Mouse (Mus musculus) limb, embryonic 13.5 days (tissue): ENCODE results near the gene Rbms3. TPM values are rescaled to one million over a fixed set of nuclear protein-coding genes. Genes with fewer than 3 reads are reported as not detected.

ENCODE experiments used
- ATAC-seq: fragments of 200-750 bp; cut with Nextera tagmentation; 2 replicates; pipeline ENCODE4 v1.8.0; 2017; ENCODE audit warnings: low read depth, moderate number of reproducible peaks, moderate TSS enrichment; ENCODE audit not compliant: low FRiP score
- H3K27ac ChIP-seq: fragments of 300-500 bp; sonication (generic); 2 replicates; pipeline ENCODE4 v1.5.1; 2015; ENCODE audit warnings: inconsistent platforms, mild to moderate bottlenecking, moderate library complexity
- H3K27me3 ChIP-seq: fragments of 300-500 bp; sonication (generic); 2 replicates; pipeline ENCODE4 v1.6.1; 2015; ENCODE audit warnings: mild to moderate bottlenecking, inconsistent platforms
- H3K36me3 ChIP-seq: fragments of 300-500 bp; sonication (generic); 2 replicates; pipeline ENCODE4 v1.6.1; 2015; ENCODE audit warnings: inconsistent platforms, mild to moderate bottlenecking, moderate library complexity
- H3K4me1 ChIP-seq: fragments of 300-500 bp; sonication (generic); 2 replicates; pipeline ENCODE4 v1.6.1; 2015; ENCODE audit warnings: inconsistent platforms
- H3K4me2 ChIP-seq: fragments of 300-500 bp; sonication (generic); replicated peaks from 2 replicates; pipeline ENCODE4 v1.6.1; 2015; ENCODE audit warnings: inconsistent platforms, mild to moderate bottlenecking, moderate library complexity
- H3K4me3 ChIP-seq: fragments of 300-500 bp; sonication (generic); 2 replicates; pipeline ENCODE4 v1.5.1; 2015; ENCODE audit warnings: moderate library complexity, mild to moderate bottlenecking, inconsistent platforms
- H3K9ac ChIP-seq: fragments of 300-500 bp; sonication (generic); 2 replicates; pipeline ENCODE4 v1.6.1; 2015; ENCODE audit warnings: mild to moderate bottlenecking, inconsistent platforms
- H3K9me3 ChIP-seq: fragments of 300-500 bp; sonication (generic); 2 replicates; pipeline ENCODE4 v1.6.1; 2016; ENCODE audit warnings: inconsistent platforms
- WGBS: fragments of 180-500 bp; shearing (Covaris S2); methylation state at CpG from one replicate; pipeline ENCODE4 v1.1.7; 2015; 5-methylcytosine and 5-hydroxymethylcytosine counted together
- polyA plus RNA-seq: library from polyadenylated mRNA; unstranded; fragments of >200 nt; fragmentation: Nextera tagmentation; extraction: Ambion mirVana; gene quantifications from 2 replicates; pipeline ENCODE4 v1.2.1, GENCODE M21; 2015

Rbms3 gene
- polyA plus RNA-seq, 1 experiment from 2014 or later = 101 TPM

GRCm38 (mm10) chr9:116649955-116650354 lies 979.8 kb downstream of the Rbms3 start:
- ATAC-seq = no peak
- 36% methylated on average over 4 of the region's 4 CpGs for WGBS
- H3K27me3 ChIP-seq = no peaks in the 10 kb centered on the region

GRCm38 (mm10) chr9:116649086-116649792 lies 980.5 kb downstream of the Rbms3 start:
- WGBS = 31% methylated on average over 9 of the region's 9 CpGs
- no peak overlapping the region for H3K4me2 ChIP-seq
- no peak for ATAC-seq
- H3K27me3 ChIP-seq = no peaks in the 10 kb centered on the region
- H3K27ac ChIP-seq = no peak overlapping the region
- H3K4me1 ChIP-seq = no peaks in the 10 kb centered on the region; the same call in 1 of the 2 replicates
- H3K4me3 ChIP-seq = no peak overlapping the region
- no peak overlapping the region for H3K9ac ChIP-seq
- H3K9me3 ChIP-seq = no peaks in the 10 kb centered on the region
- H3K36me3 ChIP-seq = no peaks in the 10 kb centered on the region

More at GRCm38 (mm10) chr9:116649955-116650354, 979.8 kb downstream of the Rbms3 start:
- H3K9me3 ChIP-seq = no peaks in the 10 kb centered on the region
- no peak overlapping the region for H3K27ac ChIP-seq
- no peak overlapping the region for H3K4me2 ChIP-seq
- no peak overlapping the region for H3K4me3 ChIP-seq
- H3K9ac ChIP-seq = no peak overlapping the region
- no peaks in the 10 kb centered on the region; the same call in 1 of the 2 replicates for H3K4me1 ChIP-seq
- no peaks in the 10 kb centered on the region for H3K36me3 ChIP-seq

- H3K4me1 ChIP-seq = peaks cover 8% of the 10 kb centered on the region
- H3K4me3 ChIP-seq = no peak overlapping the region
- peaks cover 5% of the 10 kb centered on the region; the same call in 1 of the 2 replicates for H3K9me3 ChIP-seq
- no peak for ATAC-seq
- peaks cover 10% of the 10 kb centered on the region; the same call in 1 of the 2 replicates for H3K27me3 ChIP-seq
- WGBS = 72% methylated on average over 8 of the region's 8 CpGs
- no peak overlapping the region for H3K9ac ChIP-seq
- no peaks in the 10 kb centered on the region for H3K36me3 ChIP-seq
- no peak overlapping the region for H3K4me2 ChIP-seq
- no peak overlapping the region for H3K27ac ChIP-seq
Measured at GRCm38 (mm10) chr9:116644616-116645015, 985.1 kb downstream of the Rbms3 start.

GRCm38 (mm10) chr9:116640302-116640679 lies 989.4 kb downstream of the Rbms3 start:
- H3K9me3 ChIP-seq = peaks cover 5% of the 10 kb centered on the region; the same call in 1 of the 2 replicates
- no peak for ATAC-seq
- H3K27ac ChIP-seq = no peak overlapping the region; the same call in 1 of the 2 replicates
- WGBS = 58% methylated on average over 4 of the region's 4 CpGs
- H3K9ac ChIP-seq = no peak overlapping the region
- no peak overlapping the region for H3K4me2 ChIP-seq
- peaks cover 25% of the 10 kb centered on the region; the same call in 1 of the 2 replicates for H3K27me3 ChIP-seq
- H3K4me1 ChIP-seq = peaks cover 19% of the 10 kb centered on the region
- no peak overlapping the region for H3K4me3 ChIP-seq
- peaks cover 6% of the 10 kb centered on the region; the same call in 1 of the 2 replicates for H3K36me3 ChIP-seq

- Histone ChIP-seq H3K4me2 (no peak overlapping the region), H3K4me3 (no peak overlapping the region), H3K36me3 (peaks cover 6% of the 10 kb centered on the region; the same call in 1 of the 2 replicates), H3K9ac (no peak overlapping the region), H3K27ac (peak overlapping the region; percentile 29; the same call in 1 of the 2 replicates), H3K4me1 (peaks cover 19% of the 10 kb centered on the region), H3K9me3 (peaks cover 5% of the 10 kb centered on the region; the same call in 1 of the 2 replicates), H3K27me3 (peaks cover 25% of the 10 kb centered on the region; the same call in 1 of the 2 replicates)
- ATAC-seq = peak; percentile 77; the same call in 1 of the 2 replicates
- WGBS = 30% methylated on average over 8 of the region's 8 CpGs
Measured at GRCm38 (mm10) chr9:116639597-116640301, 990.0 kb downstream of the Rbms3 start.

GRCm38 (mm10) chr9:116633786-116634185 lies 995.9 kb downstream of the Rbms3 start:
- Histone ChIP-seq H3K4me3 (no peak overlapping the region), H3K27me3 (peaks cover 15% of the 10 kb centered on the region; the same call in 1 of the 2 replicates), H3K4me1 (peaks cover 4% of the 10 kb centered on the region; the same call in 1 of the 2 replicates), H3K27ac (no peak overlapping the region), H3K36me3 (peaks cover 6% of the 10 kb centered on the region), H3K9ac (no peak overlapping the region), H3K4me2 (no peak overlapping the region), H3K9me3 (peaks cover 4% of the 10 kb centered on the region; the same call in 1 of the 2 replicates)
- ATAC-seq = no peak
- WGBS = 72% methylated on average over 5 of the region's 5 CpGs

- peaks cover 6% of the 10 kb centered on the region for H3K36me3 ChIP-seq
- no peak overlapping the region for H3K27ac ChIP-seq
- H3K9me3 ChIP-seq = peaks cover 4% of the 10 kb centered on the region; the same call in 1 of the 2 replicates
- H3K4me1 ChIP-seq = no peaks in the 10 kb centered on the region
- no peak overlapping the region for H3K4me3 ChIP-seq
- H3K27me3 ChIP-seq = peaks cover 14% of the 10 kb centered on the region; the same call in 1 of the 2 replicates
- H3K4me2 ChIP-seq = no peak overlapping the region
- WGBS = 82% methylated on average over 1 of the region's 1 CpGs
- ATAC-seq = no peak
- no peak overlapping the region for H3K9ac ChIP-seq
Measured at GRCm38 (mm10) chr9:116633075-116633474, 996.6 kb downstream of the Rbms3 start.

- no peaks in the 10 kb centered on the region for H3K4me1 ChIP-seq
- peaks cover 4% of the 10 kb centered on the region; the same call in 1 of the 2 replicates for H3K9me3 ChIP-seq
- H3K9ac ChIP-seq = no peak overlapping the region
- peaks cover 6% of the 10 kb centered on the region for H3K36me3 ChIP-seq
- WGBS = 91% methylated on average over 1 of the region's 1 CpGs
- ATAC-seq = no peak
- H3K27me3 ChIP-seq = peaks cover 9% of the 10 kb centered on the region; the same call in 1 of the 2 replicates
- H3K4me2 ChIP-seq = no peak overlapping the region
- no peak overlapping the region for H3K4me3 ChIP-seq
- no peak overlapping the region for H3K27ac ChIP-seq
Measured at GRCm38 (mm10) chr9:116631816-116632215, 997.9 kb downstream of the Rbms3 start.

- Histone ChIP-seq H3K9ac (no peak overlapping the region), H3K9me3 (peaks cover 4% of the 10 kb centered on the region; the same call in 1 of the 2 replicates), H3K36me3 (peaks cover under 1% of the 10 kb centered on the region), H3K4me2 (no peak overlapping the region), H3K27ac (no peak overlapping the region), H3K4me3 (no peak overlapping the region), H3K27me3 (peaks cover 1% of the 10 kb centered on the region; the same call in 1 of the 2 replicates), H3K4me1 (no peaks in the 10 kb centered on the region)
- ATAC-seq = no peak
- 80% methylated on average over 10 of the region's 10 CpGs for WGBS
Measured at GRCm38 (mm10) chr9:116630805-116631204, 998.9 kb downstream of the Rbms3 start.

- WGBS = 67% methylated on average over 5 of the region's 5 CpGs
- Histone ChIP-seq H3K4me2 (no peak overlapping the region), H3K4me3 (no peak overlapping the region), H3K36me3 (no peaks in the 10 kb centered on the region; the same call in 1 of the 2 replicates), H3K4me1 (no peaks in the 10 kb centered on the region), H3K9ac (no peak overlapping the region), H3K27ac (no peak overlapping the region), H3K9me3 (no peaks in the 10 kb centered on the region), H3K27me3 (no peaks in the 10 kb centered on the region)
- ATAC-seq = no peak
Measured at GRCm38 (mm10) chr9:116620434-116620833, 1009.3 kb downstream of the Rbms3 start.

- Histone ChIP-seq H3K4me3 (no peak overlapping the region), H3K27me3 (no peaks in the 10 kb centered on the region), H3K4me2 (no peak overlapping the region), H3K9ac (no peak overlapping the region), H3K27ac (no peak overlapping the region), H3K9me3 (no peaks in the 10 kb centered on the region), H3K4me1 (peaks cover 5% of the 10 kb centered on the region), H3K36me3 (no peaks in the 10 kb centered on the region; the same call in 1 of the 2 replicates)
- no peak for ATAC-seq
- 95% methylated on average over 5 of the region's 5 CpGs for WGBS
Measured at GRCm38 (mm10) chr9:116618886-116619285, 1010.8 kb downstream of the Rbms3 start.

- Histone ChIP-seq H3K27me3 (no peaks in the 10 kb centered on the region), H3K4me1 (peaks cover 5% of the 10 kb centered on the region), H3K4me2 (no peak overlapping the region), H3K36me3 (no peaks in the 10 kb centered on the region), H3K9ac (no peak overlapping the region), H3K9me3 (no peaks in the 10 kb centered on the region), H3K4me3 (no peak overlapping the region), H3K27ac (no peak overlapping the region)
- 86% methylated on average over 7 of the region's 7 CpGs for WGBS
- no peak for ATAC-seq
Measured at GRCm38 (mm10) chr9:116613276-116613675, 1016.4 kb downstream of the Rbms3 start.
